Mouse (Mus musculus) T-helper 17 cell (primary cell): ENCODE results near the gene Nanos2.

Source experiments
- in situ Hi-C, 2 experiments: fragments of 300-600 bp; cut with MboI, MseI; formaldehyde crosslinking; loops; 1 replicate in 1 of 2; 2 replicates in 1 of 2; pipeline ENCODE4 v1.15.1; 2025; ENCODE audit warnings: high pct_unique_total_duplicates in 2 of 2

The Nanos2 gene

GRCm38 (mm10) chr7:19016042-19016441 lies 28.8 kb downstream of the Nanos2 start:
- in situ Hi-C loops = no loop called here

DNA sequence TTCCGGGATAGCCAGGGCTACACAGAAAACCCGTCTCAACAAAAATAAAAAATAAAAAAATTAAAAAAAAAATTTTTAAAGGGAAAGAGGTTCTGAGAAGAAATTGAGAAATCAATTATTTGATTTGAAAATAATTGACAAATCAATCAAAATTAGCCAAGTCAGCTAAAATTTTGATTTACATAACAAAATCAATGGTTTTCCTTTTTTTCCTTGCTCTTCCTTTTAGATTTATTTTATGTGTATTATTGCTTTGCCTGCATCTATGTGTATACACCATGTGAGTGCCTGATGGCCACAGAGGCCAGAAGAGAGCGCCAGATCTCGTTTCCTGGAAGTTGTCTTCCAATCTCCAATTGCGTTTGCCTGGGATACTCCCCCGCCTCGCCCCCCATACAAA lies 30.7 kb downstream of the Nanos2 start:
- in situ Hi-C loops = no loop called here

GRCm38 (mm10) chr7:19021048-19021447 lies 33.8 kb downstream of the Nanos2 start:
- in situ Hi-C loops = no loop called here

- in situ Hi-C loops = no loop called here
Measured at GRCm38 (mm10) chr7:19022189-19022958, 35.2 kb downstream of the Nanos2 start.

DNA sequence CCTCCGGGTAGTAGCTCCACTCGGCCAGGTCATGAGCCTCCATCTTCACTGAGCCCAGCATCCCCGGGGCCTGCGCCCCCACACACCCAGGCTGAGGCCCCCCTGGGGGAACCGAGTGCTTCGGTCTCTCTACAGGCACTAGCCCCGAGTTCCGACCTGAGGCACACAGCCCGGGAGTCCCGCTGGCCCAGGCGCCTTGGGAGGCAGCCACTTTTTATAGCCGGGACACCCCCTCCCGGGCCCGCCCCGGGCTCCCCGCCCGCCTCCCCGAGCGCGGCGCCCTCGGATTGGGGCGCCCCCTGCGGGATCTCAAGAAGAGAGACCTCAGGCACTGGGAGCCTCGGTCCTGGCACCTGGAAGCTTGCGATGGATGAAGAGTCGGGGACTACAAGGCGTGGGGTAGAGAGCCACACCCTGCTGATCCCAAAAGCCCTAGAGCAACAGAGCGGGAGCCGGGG lies 36.2 kb downstream of the Nanos2 start, which contains the start of gene Foxa3:
Gene Foxa3 (minus strand): TSS at position 182 of the 458 bp plus-strand sequence.
- in situ Hi-C loops = no loop called here

DNA sequence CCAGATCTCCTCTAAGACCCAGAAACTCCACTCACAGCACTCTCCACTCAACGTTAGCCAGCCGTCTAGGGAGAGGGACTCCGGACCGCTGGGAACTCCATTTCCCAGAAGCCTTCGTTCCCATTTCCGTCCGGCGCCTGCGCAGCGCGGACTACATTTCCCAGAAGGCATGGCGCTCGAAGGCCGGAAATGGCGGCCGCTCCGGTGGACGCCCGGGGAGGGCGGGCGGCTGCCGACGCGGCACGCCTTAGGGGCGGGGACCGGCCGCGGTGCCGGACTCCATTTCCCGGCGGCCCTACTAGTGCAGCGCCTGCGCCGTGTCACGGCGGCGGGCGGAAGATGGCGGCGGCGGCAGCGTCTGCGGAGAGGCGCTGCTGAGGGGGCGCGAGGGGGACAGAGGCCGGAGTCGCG lies 36.9 kb downstream of the Nanos2 start, which contains the start of gene Sympk:
Gene Sympk (plus strand): TSS at position 282 of the 411 bp plus-strand sequence.
- in situ Hi-C loops = no loop called here

DNA sequence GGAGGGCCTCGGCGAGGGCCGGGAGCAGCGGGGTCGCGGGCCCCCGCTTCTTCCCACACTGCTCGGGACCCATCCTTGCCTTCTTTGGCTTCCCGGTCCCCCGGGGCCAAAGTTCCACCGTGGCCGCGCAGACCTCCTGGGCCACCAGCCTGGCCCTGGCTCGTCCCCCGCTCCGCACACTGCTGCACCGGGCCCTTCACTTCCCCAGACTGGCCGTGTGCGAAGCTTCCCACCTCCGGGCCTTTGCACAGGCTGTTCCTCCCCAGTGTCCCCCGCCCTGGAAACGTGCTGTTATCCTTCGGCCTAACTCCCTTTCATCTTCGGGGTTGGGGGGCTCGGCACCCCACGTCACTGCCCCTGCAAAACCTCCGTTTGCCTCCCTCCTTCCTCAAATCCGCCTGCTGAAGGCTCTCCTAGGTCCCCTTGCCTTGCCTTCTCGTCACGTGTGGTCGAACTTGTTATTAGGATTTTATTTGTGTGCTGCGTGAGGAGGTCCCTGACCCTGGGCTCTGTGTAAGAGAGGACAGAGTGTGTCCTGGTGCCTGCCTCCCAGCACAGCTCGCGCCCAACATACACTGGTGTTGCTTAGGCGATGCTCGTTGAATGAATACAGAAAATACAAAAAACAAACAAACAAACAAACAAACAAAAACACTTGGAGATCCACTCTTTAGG lies 37.5 kb downstream of the Nanos2 start:
- in situ Hi-C loops = no loop called here

DNA sequence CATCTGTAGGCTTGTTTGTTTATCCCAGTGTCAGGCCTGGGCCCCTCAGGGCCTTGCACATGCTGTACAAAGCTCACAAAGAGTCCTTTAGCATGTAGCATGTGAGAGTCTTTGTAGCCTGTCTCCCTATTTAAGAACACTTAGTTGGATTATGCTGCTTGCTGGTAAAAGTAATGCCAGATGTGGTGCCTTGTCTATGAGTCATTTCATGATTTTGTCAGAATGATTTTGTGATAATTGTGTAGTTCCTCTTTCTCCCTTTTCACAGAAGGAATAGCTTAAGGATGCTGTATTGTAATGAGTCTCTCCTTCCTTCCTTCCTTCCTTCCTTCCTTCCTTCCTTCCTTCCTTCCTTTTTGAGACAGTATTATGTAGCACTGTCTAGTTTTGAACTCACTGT lies 40.9 kb downstream of the Nanos2 start:
- in situ Hi-C loops = no loop called here

DNA sequence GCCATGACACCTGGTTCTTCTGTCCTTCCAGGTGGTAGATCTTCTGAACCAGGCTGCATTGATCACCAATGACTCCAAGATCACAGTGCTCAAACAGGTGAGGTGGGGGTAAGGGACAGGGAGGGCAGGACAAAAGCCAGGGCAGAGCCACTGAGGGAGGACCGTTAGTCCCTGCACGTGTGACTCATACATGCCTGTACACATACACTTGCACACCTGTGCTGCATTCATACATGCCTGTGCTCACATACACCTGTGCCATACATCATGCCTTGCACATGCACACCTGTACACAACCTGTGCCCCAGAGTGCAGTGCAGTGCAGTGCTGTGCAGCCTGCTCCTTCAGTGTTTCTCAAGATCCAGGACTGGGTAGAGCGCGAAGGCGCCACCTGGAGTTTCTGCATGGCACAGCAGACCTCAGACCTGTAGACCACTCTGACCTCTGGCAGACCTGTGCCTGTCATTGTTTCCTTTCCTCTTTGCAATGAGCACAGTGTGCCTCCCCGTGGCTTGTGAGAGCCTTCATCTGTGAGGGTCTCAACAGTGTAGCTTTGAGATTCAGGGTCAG lies 42.0 kb downstream of the Nanos2 start:
- in situ Hi-C loops = no loop called here

- in situ Hi-C loops = no loop called here
Measured at GRCm38 (mm10) chr7:19031641-19032040, 44.4 kb downstream of the Nanos2 start.
